Comparison of ENCODE assay signal across 9 mouse cellular contexts in the genomic region with DNA sequence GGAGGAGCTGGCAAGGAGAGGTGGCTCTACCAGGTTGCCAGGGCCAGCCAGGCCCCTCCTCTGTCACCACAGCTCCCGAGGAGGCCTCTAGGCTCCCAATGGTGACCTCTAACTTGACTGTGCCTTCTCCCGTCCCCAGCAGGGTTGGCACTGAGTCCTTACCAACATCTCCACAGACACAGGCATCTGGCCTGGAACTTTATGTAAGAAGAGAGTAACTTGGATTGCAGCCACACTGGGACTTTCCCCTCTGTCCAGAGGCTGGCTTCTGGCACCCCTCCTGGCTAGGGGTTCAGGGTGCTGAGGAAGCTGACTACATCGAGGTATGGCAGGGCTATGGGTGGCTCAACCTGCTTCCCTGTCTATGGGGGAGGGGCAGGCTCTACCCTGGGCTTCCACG. TPM values are rescaled to one million over a fixed set of nuclear protein-coding genes. Genes with fewer than 3 reads are reported as not detected.
DNase-seq lines count a peak whose midpoint lies in the region; ATAC-seq and TF ChIP-seq lines count a peak whose summit lies in the region.
"Had no signal": no experiment of that assay in that cellular context is flagged by ENCODE, and none has a peak within 500 bp of the region (broad histone marks: within the 10 kb centered on the region; RNA-seq: fewer than 3 reads in every experiment).

No protein-coding gene starts in this region.

- no peaks in the 10 kb centered on the region for H3K9me3 ChIP-seq in intestine, postnatal 0 days (ENCODE audit: control insufficient read depth)
- H3K9me3 ChIP-seq: heart, embryonic 13.5 days had no signal

- peak; percentile 53 to 56 for DNase-seq in cerebellum, postnatal 10 days
- DNase-seq in cerebellum, postnatal 14 days = no peak
- peak; percentile 43 for DNase-seq in left cerebral cortex, postnatal 4 days
- DNase-seq in left cerebral cortex, adult 9 months (ENCODE audit: low spot score in 2 of 2) = no peak
- peak; percentile 76 for DNase-seq in gastrocnemius, adult 2 months
- peak; percentile 47 for DNase-seq in lung, postnatal 10 days
- no peak for DNase-seq in thymus, postnatal 14 days

- no peak overlapping the region for H3K4me3 ChIP-seq in gastrocnemius, adult 2 months
- H3K4me3 ChIP-seq in intestine, postnatal 0 days (ENCODE audit: low read depth, low read length) = no peak overlapping the region
- H3K4me3 ChIP-seq: heart, embryonic 13.5 days had no signal

- no peak overlapping the region for H3K9ac ChIP-seq in intestine, postnatal 0 days (ENCODE audit: low read depth, low read length)
- H3K9ac ChIP-seq: heart, embryonic 13.5 days had no signal

- H3K27ac ChIP-seq in gastrocnemius, adult 2 months = peak overlapping the region; percentile 84
- H3K27ac ChIP-seq in intestine, postnatal 0 days (ENCODE audit: low read depth, low read length) = no peak overlapping the region
- H3K27ac ChIP-seq: heart, embryonic 13.5 days had no signal

- WGBS in intestine, postnatal 0 days = 67% methylated on average over 4 of the region's 4 CpGs

- H3K27me3 ChIP-seq in intestine, postnatal 0 days (replicated peaks; ENCODE audit: control insufficient read depth, insufficient read depth, low read length) = no peaks in the 10 kb centered on the region
- H3K27me3 ChIP-seq: heart, embryonic 13.5 days had no signal

- peaks cover 6% of the 10 kb centered on the region; the same call in 1 of the 2 replicates for H3K36me3 ChIP-seq in intestine, postnatal 0 days (ENCODE audit: control insufficient read depth, insufficient read depth)

- intact Hi-C loops in left cerebral cortex, postnatal 4 days (cut with DNase I) = no loop called here
- intact Hi-C loops in gastrocnemius, adult 2 months (cut with DNase I) = loop anchor here (5.0 kb wide), 1 partner anchor 54 kb away; no protein-coding TSS in a partner anchor

- no peak overlapping the region for H3K4me2 ChIP-seq in intestine, postnatal 0 days (replicated peaks; ENCODE audit: low read depth)
- H3K4me2 ChIP-seq: heart, embryonic 13.5 days had no signal

- no peaks in the 10 kb centered on the region for H3K4me1 ChIP-seq in intestine, postnatal 0 days (replicated peaks; ENCODE audit: control insufficient read depth, insufficient read depth, low read length)

- no peak for ATAC-seq in intestine, postnatal 0 days

- TF ChIP-seq CTCF in gastrocnemius, adult 2 months (IDR thresholded peaks at IDR 0.05) = no peak; the same call in 1 of the 2 replicates
- TF ChIP-seq CTCF in intestine, postnatal 0 days (IDR thresholded peaks at IDR 0.05; ENCODE audit: low read depth) = no peak

RNA-seq across cellular contexts. Expression of gene Gprc5b, which starts 13.7 kb away (rescaled TPM):
- total RNA-seq in left cerebral cortex, postnatal 4 days (2021) = 10 to 100 TPM; 17.9 to 20.2 TPM
- 10 to 100 TPM; 10.5 to 14.0 TPM for total RNA-seq in gastrocnemius, adult 2 months (2021)
- polyA plus RNA-seq in intestine, postnatal 0 days (2015; fragmentation: Nextera tagmentation; extraction: Ambion mirVana) = 0.66 and 1.5 TPM in 2 replicates

Comparison
In these comparisons a context has a peak if more than half of its experiments do, and no peak if none do; other contexts are left out.
1. DNase-seq: peak in cerebellum, postnatal 10 days (2 of 2), left cerebral cortex, postnatal 4 days (single experiment), gastrocnemius, adult 2 months (single experiment) and lung, postnatal 10 days (single experiment); none in cerebellum, postnatal 14 days (0 of 2), left cerebral cortex, adult 9 months (0 of 2) and thymus, postnatal 14 days (single experiment).